Mouse (Mus musculus) ovary, postnatal 10 days (tissue): ENCODE results near the gene Ift81.
"Not testable (repeated sequence)": the region's sequence is repeated elsewhere in the genome, so short reads cannot be mapped to it uniquely, and the experiment has no call there.

Experiments
- DNase-seq: peaks from one replicate; pipeline ENCODE4 v3.0.0; 2022; ENCODE audit warnings: low spot score

Gene Ift81

GRCm38 (mm10) chr5:122613908-122614732 is at the start of gene Ift81:
Gene Ift81 (minus strand): TSS chr5:122614518.
- DNase-seq = peak; percentile 95

- DNase-seq = no peak
Observed at GRCm38 (mm10) chr5:122662501-122662900, 48.2 kb upstream of the Ift81 start.

- DNase-seq = no peak
Observed at GRCm38 (mm10) chr5:122656808-122657207, 42.5 kb upstream of the Ift81 start.

GRCm38 (mm10) chr5:122654268-122654573 is 39.9 kb upstream of the Ift81 start:
- DNase-seq = no peak

- no peak for DNase-seq
Observed at GRCm38 (mm10) chr5:122653446-122654267, 39.3 kb upstream of the Ift81 start.

GRCm38 (mm10) chr5:122653112-122653445 is 38.8 kb upstream of the Ift81 start:
- no peak for DNase-seq

- no peak for DNase-seq
Observed at GRCm38 (mm10) chr5:122652506-122652905, 38.2 kb upstream of the Ift81 start.

- no peak for DNase-seq
Observed at GRCm38 (mm10) chr5:122650100-122650499, 35.8 kb upstream of the Ift81 start.

GRCm38 (mm10) chr5:122649264-122649663 is 34.9 kb upstream of the Ift81 start:
- no peak for DNase-seq

GRCm38 (mm10) chr5:122647952-122648374 is 33.6 kb upstream of the Ift81 start:
- not testable (repeated sequence) for DNase-seq

GRCm38 (mm10) chr5:122647256-122647924 is 33.1 kb upstream of the Ift81 start:
- DNase-seq = no peak

- no peak for DNase-seq
Observed at GRCm38 (mm10) chr5:122646050-122646449, 31.7 kb upstream of the Ift81 start.

- no peak for DNase-seq
Observed at GRCm38 (mm10) chr5:122645290-122645689, 31.0 kb upstream of the Ift81 start.

- DNase-seq = no peak
Observed at GRCm38 (mm10) chr5:122644111-122644607, 29.8 kb upstream of the Ift81 start.

GRCm38 (mm10) chr5:122643701-122644100 is 29.4 kb upstream of the Ift81 start, which contains the start of gene P2rx7:
Gene P2rx7 (plus strand): TSS chr5:122643911.
- no peak for DNase-seq

- no peak for DNase-seq
Observed at GRCm38 (mm10) chr5:122639986-122640385, 25.7 kb upstream of the Ift81 start.

- DNase-seq = no peak
Observed at GRCm38 (mm10) chr5:122639517-122639916, 25.2 kb upstream of the Ift81 start.

GRCm38 (mm10) chr5:122638296-122638695 is 24.0 kb upstream of the Ift81 start:
- DNase-seq = no peak

GRCm38 (mm10) chr5:122636958-122637357 is 22.6 kb upstream of the Ift81 start:
- DNase-seq = no peak

- DNase-seq = no peak
Observed at GRCm38 (mm10) chr5:122636308-122636707, 22.0 kb upstream of the Ift81 start.

- no peak for DNase-seq
Observed at GRCm38 (mm10) chr5:122635228-122635627, 20.9 kb upstream of the Ift81 start.

GRCm38 (mm10) chr5:122627243-122627642 is 12.9 kb upstream of the Ift81 start:
- DNase-seq = peak; percentile 72
